Mouse (Mus musculus): ENCODE data around the gene Wipf3. TPM values are rescaled to one million over a fixed set of nuclear protein-coding genes. Genes with fewer than 3 reads are reported as not detected.

Gene Wipf3
- polyA plus RNA-seq, 1 experiment from 2014 or later, result 4.5 TPM

DNA sequence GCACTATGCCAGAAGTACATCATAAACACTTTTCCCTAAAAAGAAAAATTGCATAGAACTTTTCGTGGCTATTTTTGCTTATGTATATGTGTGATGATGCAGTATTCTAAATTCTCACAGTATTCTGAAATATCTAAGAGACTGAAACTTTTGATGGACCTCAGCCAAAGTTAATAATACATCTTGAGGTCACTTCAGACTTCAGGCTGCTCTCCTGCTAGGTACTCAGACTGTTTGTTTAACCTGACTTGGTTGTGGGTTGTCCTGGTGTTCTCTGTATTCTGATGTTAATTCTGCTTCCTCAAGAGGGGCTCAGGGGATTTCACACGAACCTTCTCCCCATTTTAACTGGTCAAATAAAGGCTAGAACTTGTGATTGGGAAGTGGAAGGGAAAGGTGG, 24.5 kb upstream of the Wipf3 start:
- Histone ChIP-seq H3K27ac (ENCODE audit: low read depth, low read length) (no peak overlapping the region), H3K27me3 (replicated peaks; ENCODE audit: control insufficient read depth, insufficient read depth, low read length) (no peaks in the 10 kb centered on the region), H3K36me3 (ENCODE audit: control insufficient read depth, insufficient read depth) (no peaks in the 10 kb centered on the region), H3K4me2 (replicated peaks; ENCODE audit: low read depth) (no peak overlapping the region), H3K9ac (ENCODE audit: low read depth, low read length) (no peak overlapping the region), H3K4me1 (replicated peaks; ENCODE audit: control insufficient read depth, insufficient read depth, low read length) (no peaks in the 10 kb centered on the region; the same call in 1 of the 2 replicates), H3K4me3 (ENCODE audit: low read depth, low read length) (no peak overlapping the region), H3K9me3 (ENCODE audit: control insufficient read depth) (no peaks in the 10 kb centered on the region)
- ATAC-seq, result no peak
- 54% methylated on average over 2 of the region's 2 CpGs for WGBS
- no peak for TF ChIP-seq CTCF (IDR thresholded peaks at IDR 0.05; ENCODE audit: low read depth)

DNA sequence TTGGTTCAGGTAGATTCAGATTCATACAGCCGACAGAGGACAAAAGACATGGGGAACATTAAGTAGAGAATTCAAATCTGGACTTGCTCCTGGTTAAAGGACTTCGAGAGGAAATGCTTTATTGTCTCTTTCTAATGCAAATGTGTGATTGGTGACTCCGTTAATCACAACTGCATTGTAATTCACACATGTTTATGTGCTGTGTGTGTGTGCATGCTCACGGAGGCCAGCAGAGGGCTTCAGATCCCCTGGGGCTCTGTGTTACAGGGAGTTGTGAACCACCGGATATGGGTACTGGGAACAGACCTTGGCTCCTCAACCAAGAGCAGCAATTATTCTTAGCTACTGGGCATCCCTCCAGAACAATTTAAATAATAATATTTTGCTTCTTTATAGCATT, 23.3 kb upstream of the Wipf3 start:
- 91% methylated on average over 5 of the region's 5 CpGs for WGBS
- H3K27ac ChIP-seq (ENCODE audit: low read depth, low read length), result no peak overlapping the region
- peak; percentile 18; the same call in 1 of the 2 replicates for TF ChIP-seq CTCF (IDR thresholded peaks at IDR 0.05; ENCODE audit: low read depth)
- no peak for ATAC-seq
- no peak overlapping the region for H3K4me2 ChIP-seq (replicated peaks; ENCODE audit: low read depth)
- no peak overlapping the region for H3K4me3 ChIP-seq (ENCODE audit: low read depth, low read length)
- no peaks in the 10 kb centered on the region for H3K27me3 ChIP-seq (replicated peaks; ENCODE audit: control insufficient read depth, insufficient read depth, low read length)
- no peaks in the 10 kb centered on the region for H3K36me3 ChIP-seq (ENCODE audit: control insufficient read depth, insufficient read depth)
- no peaks in the 10 kb centered on the region; the same call in 1 of the 2 replicates for H3K4me1 ChIP-seq (replicated peaks; ENCODE audit: control insufficient read depth, insufficient read depth, low read length)
- no peak overlapping the region for H3K9ac ChIP-seq (ENCODE audit: low read depth, low read length)
- no peaks in the 10 kb centered on the region for H3K9me3 ChIP-seq (ENCODE audit: control insufficient read depth)

DNA sequence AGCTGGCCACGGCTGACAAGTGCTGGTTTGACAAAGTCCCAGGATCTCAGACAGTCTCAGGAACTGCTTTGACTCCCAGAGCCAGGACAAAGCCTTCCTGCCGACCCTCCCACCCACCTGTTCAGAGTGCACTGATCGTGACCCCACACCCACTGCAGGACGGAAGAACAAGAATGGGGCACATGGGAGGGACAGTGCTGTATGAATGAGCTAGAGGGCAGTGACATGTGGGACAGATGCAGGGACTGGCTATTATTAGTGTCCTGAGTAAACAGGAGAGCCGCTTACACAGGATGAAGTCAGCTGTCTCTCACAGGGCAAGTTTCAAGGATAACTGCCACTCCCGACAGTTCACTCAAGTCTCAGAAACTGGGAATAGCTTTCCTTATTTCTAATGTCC, 20.1 kb upstream of the Wipf3 start:
- Histone ChIP-seq H3K9ac (ENCODE audit: low read depth, low read length) (no peak overlapping the region), H3K4me3 (ENCODE audit: low read depth, low read length) (no peak overlapping the region), H3K4me2 (replicated peaks; ENCODE audit: low read depth) (peak overlapping the region; percentile 38), H3K36me3 (ENCODE audit: control insufficient read depth, insufficient read depth) (no peaks in the 10 kb centered on the region), H3K9me3 (ENCODE audit: control insufficient read depth) (no peaks in the 10 kb centered on the region), H3K4me1 (replicated peaks; ENCODE audit: control insufficient read depth, insufficient read depth, low read length) (no peaks in the 10 kb centered on the region; the same call in 1 of the 2 replicates), H3K27me3 (replicated peaks; ENCODE audit: control insufficient read depth, insufficient read depth, low read length) (no peaks in the 10 kb centered on the region), H3K27ac (ENCODE audit: low read depth, low read length) (peak overlapping the region; percentile 60)
- WGBS, result 26% methylated on average over 6 of the region's 6 CpGs
- peak; percentile 25; the same call in 1 of the 2 replicates for TF ChIP-seq CTCF (IDR thresholded peaks at IDR 0.05; ENCODE audit: low read depth)
- peak; percentile 81 for ATAC-seq

DNA sequence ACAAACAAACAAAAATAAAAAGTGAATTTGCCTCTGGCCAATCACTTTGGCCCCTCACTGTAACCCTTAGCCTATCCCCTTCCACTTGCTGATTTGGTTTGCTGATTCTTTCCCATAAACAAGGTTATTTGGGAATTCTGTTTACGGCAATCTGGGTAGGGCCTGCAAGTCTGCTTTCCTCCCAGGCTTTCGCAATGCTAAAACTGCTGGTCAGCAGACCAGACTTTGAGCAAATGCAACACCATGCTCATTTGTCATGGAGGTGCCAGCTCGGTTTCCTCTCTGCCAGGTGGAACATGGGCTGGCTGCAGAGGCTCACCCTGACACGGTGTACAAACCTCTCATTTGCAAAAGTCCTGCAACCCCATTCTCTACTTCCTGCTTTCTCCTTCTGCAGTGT, 19.0 kb upstream of the Wipf3 start:
- H3K27ac ChIP-seq (ENCODE audit: low read depth, low read length), result no peak overlapping the region
- no peaks in the 10 kb centered on the region; the same call in 1 of the 2 replicates for H3K4me1 ChIP-seq (replicated peaks; ENCODE audit: control insufficient read depth, insufficient read depth, low read length)
- no peaks in the 10 kb centered on the region for H3K27me3 ChIP-seq (replicated peaks; ENCODE audit: control insufficient read depth, insufficient read depth, low read length)
- 55% methylated on average over 4 of the region's 4 CpGs for WGBS
- no peak overlapping the region for H3K9ac ChIP-seq (ENCODE audit: low read depth, low read length)
- no peak for ATAC-seq
- H3K36me3 ChIP-seq (ENCODE audit: control insufficient read depth, insufficient read depth), result no peaks in the 10 kb centered on the region
- H3K9me3 ChIP-seq (ENCODE audit: control insufficient read depth), result no peaks in the 10 kb centered on the region
- H3K4me2 ChIP-seq (replicated peaks; ENCODE audit: low read depth), result no peak overlapping the region
- no peak overlapping the region for H3K4me3 ChIP-seq (ENCODE audit: low read depth, low read length)
- TF ChIP-seq CTCF (IDR thresholded peaks at IDR 0.05; ENCODE audit: low read depth), result no peak

DNA sequence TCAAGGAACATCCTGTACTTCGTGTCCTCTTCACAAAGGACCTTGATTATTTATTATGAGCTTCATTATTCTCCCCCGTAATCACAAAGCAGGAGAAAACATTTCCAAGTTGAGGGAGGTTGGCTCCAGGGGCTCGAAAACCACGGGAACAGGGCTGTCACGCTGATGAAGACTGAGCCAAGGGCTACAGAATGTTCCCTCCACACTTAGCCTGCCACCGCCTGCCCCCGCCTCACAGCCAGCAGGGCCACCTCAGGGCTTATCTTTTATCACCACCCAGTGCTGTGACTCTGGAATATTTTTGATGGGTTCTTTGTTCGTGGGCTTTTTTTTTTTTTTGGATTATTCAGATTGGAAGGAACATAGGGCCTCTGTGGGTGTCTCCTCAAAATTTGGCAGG, 17.8 kb upstream of the Wipf3 start:
- WGBS, result 75% methylated on average over 8 of the region's 8 CpGs

DNA sequence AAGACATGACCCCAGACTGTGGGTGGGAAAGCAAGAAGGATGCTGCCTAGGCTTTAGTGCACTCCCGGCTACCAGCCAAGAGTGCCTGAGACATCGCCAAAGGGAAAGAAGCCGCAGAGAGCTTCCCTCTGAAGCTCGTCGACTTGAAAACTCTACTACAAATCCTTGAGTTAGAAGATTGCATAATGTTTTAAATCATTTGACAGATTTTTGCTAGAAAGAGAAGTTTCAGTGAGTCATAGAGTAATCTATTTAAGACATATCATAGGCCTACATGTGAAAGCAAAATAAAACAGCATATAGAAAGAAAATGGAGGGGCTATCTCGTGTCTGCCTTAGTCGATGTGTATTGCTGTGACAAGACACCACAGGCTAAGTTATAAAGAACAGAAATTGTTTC, 16.5 kb upstream of the Wipf3 start:
- H3K4me2 ChIP-seq (replicated peaks; ENCODE audit: low read depth), result no peak overlapping the region
- no peak overlapping the region for H3K9ac ChIP-seq (ENCODE audit: low read depth, low read length)
- H3K9me3 ChIP-seq (ENCODE audit: control insufficient read depth), result no peaks in the 10 kb centered on the region
- 77% methylated on average over 7 of the region's 7 CpGs for WGBS
- H3K4me1 ChIP-seq (replicated peaks; ENCODE audit: control insufficient read depth, insufficient read depth, low read length), result no peaks in the 10 kb centered on the region; the same call in 1 of the 2 replicates
- no peak overlapping the region for H3K27ac ChIP-seq (ENCODE audit: low read depth, low read length)
- H3K4me3 ChIP-seq (ENCODE audit: low read depth, low read length), result no peak overlapping the region
- no peak for ATAC-seq
- H3K36me3 ChIP-seq (ENCODE audit: control insufficient read depth, insufficient read depth), result no peaks in the 10 kb centered on the region
- no peaks in the 10 kb centered on the region for H3K27me3 ChIP-seq (replicated peaks; ENCODE audit: control insufficient read depth, insufficient read depth, low read length)
- TF ChIP-seq CTCF (IDR thresholded peaks at IDR 0.05; ENCODE audit: low read depth), result no peak

More for the DNA sequence above, 17.8 kb upstream of the Wipf3 start:
- no peaks in the 10 kb centered on the region for H3K36me3 ChIP-seq (ENCODE audit: control insufficient read depth, insufficient read depth)
- no peaks in the 10 kb centered on the region for H3K9me3 ChIP-seq (ENCODE audit: control insufficient read depth)
- ATAC-seq, result no peak
- no peak overlapping the region for H3K9ac ChIP-seq (ENCODE audit: low read depth, low read length)
- no peak overlapping the region for H3K4me2 ChIP-seq (replicated peaks; ENCODE audit: low read depth)
- no peaks in the 10 kb centered on the region for H3K27me3 ChIP-seq (replicated peaks; ENCODE audit: control insufficient read depth, insufficient read depth, low read length)
- no peak overlapping the region for H3K27ac ChIP-seq (ENCODE audit: low read depth, low read length)
- TF ChIP-seq CTCF (IDR thresholded peaks at IDR 0.05; ENCODE audit: low read depth), result no peak
- H3K4me1 ChIP-seq (replicated peaks; ENCODE audit: control insufficient read depth, insufficient read depth, low read length), result no peaks in the 10 kb centered on the region; the same call in 1 of the 2 replicates
- no peak overlapping the region for H3K4me3 ChIP-seq (ENCODE audit: low read depth, low read length)

DNA sequence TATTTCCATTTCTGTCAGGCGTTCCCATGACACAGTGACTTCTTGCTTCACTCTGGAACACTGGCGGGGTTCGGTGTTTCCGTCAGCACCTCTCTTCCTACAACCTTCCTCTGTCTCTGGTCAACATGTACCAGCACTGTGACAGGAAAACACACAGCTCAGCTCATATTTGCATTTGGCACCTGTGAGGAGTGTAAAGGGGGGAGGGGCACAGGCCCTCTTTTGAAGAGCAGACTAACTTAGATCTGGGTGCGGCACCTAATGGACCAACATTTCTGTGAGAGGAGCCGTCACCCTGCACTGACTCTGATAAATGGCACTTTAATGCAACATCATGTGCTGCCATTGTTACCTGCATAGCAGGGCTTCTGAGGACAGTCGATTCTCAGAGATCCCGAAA, 4.2 kb upstream of the Wipf3 start:
- Histone ChIP-seq H3K9ac (ENCODE audit: low read depth, low read length) (no peak overlapping the region), H3K4me2 (replicated peaks; ENCODE audit: low read depth) (no peak overlapping the region), H3K4me3 (ENCODE audit: low read depth, low read length) (no peak overlapping the region), H3K36me3 (ENCODE audit: control insufficient read depth, insufficient read depth) (no peaks in the 10 kb centered on the region), H3K9me3 (ENCODE audit: control insufficient read depth) (no peaks in the 10 kb centered on the region), H3K4me1 (replicated peaks; ENCODE audit: control insufficient read depth, insufficient read depth, low read length) (no peaks in the 10 kb centered on the region), H3K27ac (ENCODE audit: low read depth, low read length) (no peak overlapping the region), H3K27me3 (replicated peaks; ENCODE audit: control insufficient read depth, insufficient read depth, low read length) (no peaks in the 10 kb centered on the region)
- ATAC-seq, result no peak
- TF ChIP-seq CTCF (IDR thresholded peaks at IDR 0.05; ENCODE audit: low read depth), result no peak
- 70% methylated on average over 8 of the region's 8 CpGs for WGBS

Data from intestine, postnatal 0 days (tissue).